Mouse (Mus musculus): ENCODE data around the gene Tmod4. TPM values are rescaled to one million over a fixed set of nuclear protein-coding genes. Genes with fewer than 3 reads are reported as not detected.

Gene Tmod4
- polyA plus RNA-seq, 1 experiment from 2014 or later, result 0.55 TPM

- Histone ChIP-seq H3K9me3 (replicated peaks; ENCODE audit: control insufficient read depth, low read length) (no peaks in the 10 kb centered on the region), H3K4me1 (ENCODE audit: control insufficient read depth, insufficient read depth, low read length) (no peaks in the 10 kb centered on the region), H3K27ac (ENCODE audit: low read depth, low read length) (no peak within 1 kb of the TSS), H3K27me3 (replicated peaks; ENCODE audit: control insufficient read depth, insufficient read depth, low read length) (no peaks in the 10 kb centered on the region), H3K4me2 (ENCODE audit: low read length) (no peak within 1 kb of the TSS), H3K9ac (ENCODE audit: low read length) (no peak within 1 kb of the TSS), H3K4me3 (ENCODE audit: low read depth, low read length) (no peak within 1 kb of the TSS), H3K36me3 (ENCODE audit: control insufficient read depth, insufficient read depth, low read length) (peaks cover 19% of the 10 kb centered on the region)
- WGBS, result 85% methylated on average over 10 of the region's 10 CpGs
- no peak for ATAC-seq
- no peak for DNase-seq (ENCODE audit: low spot score)
Observed at GRCm38 (mm10) chr3:95141952-95142616, 17.8 kb downstream of the Tmod4 start, which contains the start of gene Tnfaip8l2. Gene Tnfaip8l2, minus strand, starts transcription at chr3:95142360.

GRCm38 (mm10) chr3:95142617-95143011 is 18.3 kb downstream of the Tmod4 start:
- H3K4me2 ChIP-seq (ENCODE audit: low read length), result no peak overlapping the region
- no peaks in the 10 kb centered on the region for H3K4me1 ChIP-seq (ENCODE audit: control insufficient read depth, insufficient read depth, low read length)
- no peak overlapping the region for H3K4me3 ChIP-seq (ENCODE audit: low read depth, low read length)
- H3K27ac ChIP-seq (ENCODE audit: low read depth, low read length), result no peak overlapping the region
- peak; percentile 86 for DNase-seq (ENCODE audit: low spot score)
- no peaks in the 10 kb centered on the region for H3K27me3 ChIP-seq (replicated peaks; ENCODE audit: control insufficient read depth, insufficient read depth, low read length)
- H3K9ac ChIP-seq (ENCODE audit: low read length), result no peak overlapping the region
- H3K9me3 ChIP-seq (replicated peaks; ENCODE audit: control insufficient read depth, low read length), result no peaks in the 10 kb centered on the region
- 9% methylated on average over 5 of the region's 5 CpGs for WGBS
- ATAC-seq, result peak; percentile 85
- peaks cover 19% of the 10 kb centered on the region for H3K36me3 ChIP-seq (ENCODE audit: control insufficient read depth, insufficient read depth, low read length)

- ATAC-seq (no peak), DNase-seq (ENCODE audit: low spot score) (no peak)
- Histone ChIP-seq H3K4me1 (ENCODE audit: control insufficient read depth, insufficient read depth, low read length) (no peaks in the 10 kb centered on the region), H3K9ac (ENCODE audit: low read length) (no peak overlapping the region), H3K4me3 (ENCODE audit: low read depth, low read length) (no peak overlapping the region), H3K9me3 (replicated peaks; ENCODE audit: control insufficient read depth, low read length) (no peaks in the 10 kb centered on the region), H3K4me2 (ENCODE audit: low read length) (no peak overlapping the region), H3K36me3 (ENCODE audit: control insufficient read depth, insufficient read depth, low read length) (no peaks in the 10 kb centered on the region), H3K27me3 (replicated peaks; ENCODE audit: control insufficient read depth, insufficient read depth, low read length) (no peaks in the 10 kb centered on the region), H3K27ac (ENCODE audit: low read depth, low read length) (no peak overlapping the region)
- 57% methylated on average over 3 of the region's 3 CpGs for WGBS
Observed at GRCm38 (mm10) chr3:95147924-95148323, 23.6 kb downstream of the Tmod4 start.

- 49% methylated on average over 4 of the region's 4 CpGs for WGBS
- Histone ChIP-seq H3K4me2 (ENCODE audit: low read length) (no peak overlapping the region), H3K9me3 (replicated peaks; ENCODE audit: control insufficient read depth, low read length) (no peaks in the 10 kb centered on the region), H3K9ac (ENCODE audit: low read length) (no peak overlapping the region), H3K36me3 (ENCODE audit: control insufficient read depth, insufficient read depth, low read length) (no peaks in the 10 kb centered on the region), H3K4me1 (ENCODE audit: control insufficient read depth, insufficient read depth, low read length) (no peaks in the 10 kb centered on the region), H3K4me3 (ENCODE audit: low read depth, low read length) (no peak overlapping the region), H3K27me3 (replicated peaks; ENCODE audit: control insufficient read depth, insufficient read depth, low read length) (no peaks in the 10 kb centered on the region), H3K27ac (ENCODE audit: low read depth, low read length) (no peak overlapping the region)
- ATAC-seq (no peak), DNase-seq (ENCODE audit: low spot score) (no peak)
Observed at GRCm38 (mm10) chr3:95153874-95154273, 29.6 kb downstream of the Tmod4 start.

- ATAC-seq, result no peak
- no peak for DNase-seq (ENCODE audit: low spot score)
Observed at GRCm38 (mm10) chr3:95159511-95159986, 35.3 kb downstream of the Tmod4 start.

GRCm38 (mm10) chr3:95159987-95160963 is 36.0 kb downstream of the Tmod4 start, which contains the start of gene Sema6c:
Gene Sema6c, plus strand, starts transcription at chr3:95160457.
- Histone ChIP-seq H3K9me3 (replicated peaks; ENCODE audit: control insufficient read depth, low read length) (no peaks in the 10 kb centered on the region), H3K4me3 (ENCODE audit: low read depth, low read length) (peak within 1 kb of the TSS; percentile 85), H3K36me3 (ENCODE audit: control insufficient read depth, insufficient read depth, low read length) (peaks cover 11% of the 10 kb centered on the region), H3K4me2 (ENCODE audit: low read length) (peak within 1 kb of the TSS; percentile 77), H3K9ac (ENCODE audit: low read length) (peak within 1 kb of the TSS; percentile 90), H3K4me1 (ENCODE audit: control insufficient read depth, insufficient read depth, low read length) (peaks cover 24% of the 10 kb centered on the region), H3K27ac (ENCODE audit: low read depth, low read length) (peak within 1 kb of the TSS; percentile 77), H3K27me3 (replicated peaks; ENCODE audit: control insufficient read depth, insufficient read depth, low read length) (no peaks in the 10 kb centered on the region)
- DNase-seq (ENCODE audit: low spot score) (peak; percentile 95), ATAC-seq (peak; percentile 97)
- WGBS, result under 1% methylated on average over 66 of the region's 66 CpGs

More at GRCm38 (mm10) chr3:95159511-95159986, 35.3 kb downstream of the Tmod4 start:
- Histone ChIP-seq H3K9me3 (replicated peaks; ENCODE audit: control insufficient read depth, low read length) (no peaks in the 10 kb centered on the region), H3K4me1 (ENCODE audit: control insufficient read depth, insufficient read depth, low read length) (peaks cover 24% of the 10 kb centered on the region), H3K4me3 (ENCODE audit: low read depth, low read length) (peak overlapping the region; percentile 85), H3K9ac (ENCODE audit: low read length) (peak overlapping the region; percentile 90), H3K27me3 (replicated peaks; ENCODE audit: control insufficient read depth, insufficient read depth, low read length) (no peaks in the 10 kb centered on the region), H3K27ac (ENCODE audit: low read depth, low read length) (no peak overlapping the region; the same call in 1 of the 2 replicates), H3K36me3 (ENCODE audit: control insufficient read depth, insufficient read depth, low read length) (peaks cover 4% of the 10 kb centered on the region), H3K4me2 (ENCODE audit: low read length) (peak overlapping the region; percentile 77)
- 13% methylated on average over 8 of the region's 8 CpGs for WGBS

GRCm38 (mm10) chr3:95161041-95161551 is 36.8 kb downstream of the Tmod4 start:
- Histone ChIP-seq H3K27ac (ENCODE audit: low read depth, low read length) (peak overlapping the region; percentile 72; the same call in 1 of the 2 replicates), H3K4me3 (ENCODE audit: low read depth, low read length) (peak overlapping the region; percentile 85), H3K27me3 (replicated peaks; ENCODE audit: control insufficient read depth, insufficient read depth, low read length) (no peaks in the 10 kb centered on the region), H3K36me3 (ENCODE audit: control insufficient read depth, insufficient read depth, low read length) (peaks cover 18% of the 10 kb centered on the region), H3K4me1 (ENCODE audit: control insufficient read depth, insufficient read depth, low read length) (peaks cover 24% of the 10 kb centered on the region), H3K9me3 (replicated peaks; ENCODE audit: control insufficient read depth, low read length) (no peaks in the 10 kb centered on the region), H3K9ac (ENCODE audit: low read length) (peak overlapping the region; percentile 90), H3K4me2 (ENCODE audit: low read length) (peak overlapping the region; percentile 77)
- ATAC-seq (peak; percentile 12), DNase-seq (ENCODE audit: low spot score) (peak; percentile 51)
- WGBS, result under 1% methylated on average over 29 of the region's 30 CpGs

- WGBS, result 4% methylated on average over 9 of the region's 9 CpGs
- no peaks in the 10 kb centered on the region for H3K9me3 ChIP-seq (replicated peaks; ENCODE audit: control insufficient read depth, low read length)
- ATAC-seq, result peak; percentile 4; the same call in 1 of the 2 replicates
Observed at GRCm38 (mm10) chr3:95161618-95162344, 37.5 kb downstream of the Tmod4 start.

More at GRCm38 (mm10) chr3:95161618-95162344, 37.5 kb downstream of the Tmod4 start:
- Histone ChIP-seq H3K9ac (ENCODE audit: low read length) (peak overlapping the region; percentile 90), H3K27ac (ENCODE audit: low read depth, low read length) (peak overlapping the region; percentile 72), H3K4me2 (ENCODE audit: low read length) (peak overlapping the region; percentile 77), H3K4me1 (ENCODE audit: control insufficient read depth, insufficient read depth, low read length) (peaks cover 24% of the 10 kb centered on the region), H3K27me3 (replicated peaks; ENCODE audit: control insufficient read depth, insufficient read depth, low read length) (no peaks in the 10 kb centered on the region), H3K36me3 (ENCODE audit: control insufficient read depth, insufficient read depth, low read length) (peaks cover 25% of the 10 kb centered on the region), H3K4me3 (ENCODE audit: low read depth, low read length) (peak overlapping the region; percentile 85)
- peak; percentile 66 for DNase-seq (ENCODE audit: low spot score)

Measured in forebrain, embryonic 14.5 days (tissue).